Mouse (Mus musculus) MEL (cell line): ENCODE data around the gene Cerk. TPM values are rescaled to one million over a fixed set of nuclear protein-coding genes. Genes with fewer than 3 reads are reported as not detected.

Experiments
- DNase-seq: peaks from one replicate; pipeline ENCODE4 v3.0.0; 2011; ENCODE audit warnings: low read depth, low spot score
- H3K27ac ChIP-seq: 2 replicates; pipeline ENCODE4 v1.5.1; 2012; ENCODE audit warnings: low read depth, mild to moderate bottlenecking, control low read depth, low read length, moderate library complexity; ENCODE audit not compliant: control insufficient read depth
- H3K27me3 ChIP-seq, 2 experiments: fragments of 150-350 bp in 1 of 2; sonication (generic) in 1 of 2; 2 replicates each; pipeline ENCODE4 v1.6.1; 2012; ENCODE audit warnings: low read length in 2 of 2, mild to moderate bottlenecking in 2 of 2, improper control_type of control experiment in 1 of 2, moderate library complexity in 1 of 2; ENCODE audit not compliant: insufficient read depth in 2 of 2, control insufficient read depth in 1 of 2
- H3K36me3 ChIP-seq, 2 experiments: 2 replicates each; pipeline ENCODE4 v1.6.1; 2012 to 2014; ENCODE audit warnings: low read length in 2 of 2, improper control_type of control experiment in 1 of 2, inconsistent platforms in 1 of 2, mild to moderate bottlenecking in 1 of 2; ENCODE audit not compliant: insufficient read depth in 2 of 2, control insufficient read depth in 1 of 2
- H3K4me1 ChIP-seq, 2 experiments: fragments of 150-350 bp in 1 of 2; sonication (generic) in 1 of 2; 2 replicates each; pipeline ENCODE4 v1.6.1; 2012; ENCODE audit warnings: low read length in 2 of 2, improper control_type of control experiment in 1 of 2, mild to moderate bottlenecking in 1 of 2; ENCODE audit not compliant: insufficient read depth in 2 of 2, control insufficient read depth in 1 of 2
- H3K4me3 ChIP-seq, 2 experiments: fragments of 150-350 bp in 1 of 2; sonication (generic) in 1 of 2; 2 replicates each; pipeline ENCODE4 v1.5.1; 2012; ENCODE audit warnings: low read depth in 2 of 2, low read length in 2 of 2, mild to moderate bottlenecking in 2 of 2, moderate library complexity in 2 of 2, control low read depth in 1 of 2, improper control_type of control experiment in 1 of 2; ENCODE audit not compliant: control insufficient read depth in 1 of 2, insufficient read depth in 1 of 2
- H3K79me2 ChIP-seq: 2 replicates; pipeline ENCODE4 v1.6.1; 2012; ENCODE audit warnings: mild to moderate bottlenecking, low read length, moderate library complexity; ENCODE audit not compliant: control insufficient read depth, poor library complexity, insufficient read depth
- H3K9ac ChIP-seq: 2 replicates; pipeline ENCODE4 v1.6.1; 2012; ENCODE audit warnings: low read depth, mild to moderate bottlenecking, control low read depth, low read length, moderate library complexity; ENCODE audit not compliant: control insufficient read depth, poor library complexity, severe bottlenecking
- H3K9me3 ChIP-seq: fragments of 150-350 bp; sonication (generic); replicated peaks from 2 replicates; pipeline ENCODE4 v1.6.1; 2012; ENCODE audit warnings: mild to moderate bottlenecking, low read length, improper control_type of control experiment, moderate library complexity; ENCODE audit not compliant: insufficient read depth
- CHD1 ChIP-seq: IDR thresholded peaks from 2 replicates; pipeline ENCODE4 v1.6.1; 2012; ENCODE audit warnings: low read depth, mild to moderate bottlenecking, inconsistent platforms, low read length, improper control_type of control experiment
- ELF1 ChIP-seq: IDR thresholded peaks from 2 replicates; pipeline ENCODE4 v1.6.1; 2014; ENCODE audit warnings: low read depth, mild to moderate bottlenecking, inconsistent platforms, low read length, improper control_type of control experiment, moderate library complexity
- EP300 ChIP-seq, 2 experiments: IDR thresholded peaks; 2 replicates each; pipeline ENCODE4 v1.6.1; 2011; ENCODE audit warnings: improper control_type of control experiment in 2 of 2, low read length in 2 of 2, low read depth in 1 of 2, mild to moderate bottlenecking in 1 of 2
- ETS1 ChIP-seq: IDR thresholded peaks from 2 replicates; pipeline ENCODE4 v1.6.1; 2012; ENCODE audit warnings: low read depth, mild to moderate bottlenecking, inconsistent platforms, low read length, improper control_type of control experiment, moderate library complexity
- HCFC1 ChIP-seq: IDR thresholded peaks from 2 replicates; pipeline ENCODE4 v1.6.1; 2012; ENCODE audit warnings: low read depth, mild to moderate bottlenecking, inconsistent platforms, low read length, improper control_type of control experiment, moderate library complexity
- MYB ChIP-seq: IDR thresholded peaks from 2 replicates; pipeline ENCODE4 v1.6.1; 2011; ENCODE audit warnings: mild to moderate bottlenecking, low read depth, low read length, improper control_type of control experiment
- MYC ChIP-seq: IDR thresholded peaks from 2 replicates; pipeline ENCODE4 v1.6.1; 2011; ENCODE audit warnings: low read depth, mild to moderate bottlenecking, low read length, improper control_type of control experiment, moderate library complexity
- NELFE ChIP-seq: IDR thresholded peaks from 2 replicates; pipeline ENCODE4 v1.6.1; 2011; ENCODE audit warnings: low read depth, low read length, improper control_type of control experiment
- NRF1 ChIP-seq: IDR thresholded peaks from 2 replicates; pipeline ENCODE4 v1.6.1; 2014; ENCODE audit warnings: low read depth, mild to moderate bottlenecking, inconsistent platforms, low read length, improper control_type of control experiment, moderate library complexity; ENCODE audit not compliant: poor library complexity, insufficient read depth, severe bottlenecking
- POLR2A ChIP-seq, 2 experiments: IDR thresholded peaks; 2 replicates each; pipeline ENCODE4 v1.6.1; 2011 to 2012; ENCODE audit warnings: low read length in 2 of 2, mild to moderate bottlenecking in 2 of 2, control low read depth in 1 of 2, improper control_type of control experiment in 1 of 2, low read depth in 1 of 2, moderate library complexity in 1 of 2; ENCODE audit not compliant: control insufficient read depth in 1 of 2, insufficient read depth in 1 of 2, poor library complexity in 1 of 2
- POLR2AphosphoS5 ChIP-seq: IDR thresholded peaks from 2 replicates; pipeline ENCODE4 v1.6.1; 2012; ENCODE audit warnings: low read depth, borderline replicate concordance, mild to moderate bottlenecking, inconsistent platforms, low read length, moderate library complexity, mixed read lengths
- RAD21 ChIP-seq: IDR thresholded peaks from 2 replicates; pipeline ENCODE4 v1.6.1; 2011; ENCODE audit warnings: mild to moderate bottlenecking, low read depth, low read length, improper control_type of control experiment
- SIN3A ChIP-seq: IDR thresholded peaks from 2 replicates; pipeline ENCODE4 v1.6.1; 2012; ENCODE audit warnings: low read length, improper control_type of control experiment, inconsistent platforms
- TAL1 ChIP-seq: IDR thresholded peaks from 2 replicates; pipeline ENCODE4 v1.6.1; 2012; ENCODE audit warnings: mild to moderate bottlenecking, inconsistent platforms, low read length, moderate library complexity, mixed read lengths
- TCF12 ChIP-seq: IDR thresholded peaks from 2 replicates; pipeline ENCODE4 v1.6.1; 2014; ENCODE audit warnings: low read depth, mild to moderate bottlenecking, inconsistent platforms, low read length, improper control_type of control experiment, moderate library complexity
- USF1 ChIP-seq: IDR thresholded peaks from 2 replicates; pipeline ENCODE4 v1.6.1; 2014; ENCODE audit warnings: low read depth, mild to moderate bottlenecking, inconsistent platforms, low read length, improper control_type of control experiment, moderate library complexity
- USF2 ChIP-seq, 2 experiments: IDR thresholded peaks; 2 replicates each; pipeline ENCODE4 v1.6.1; 2011 to 2012; ENCODE audit warnings: improper control_type of control experiment in 2 of 2, low read length in 2 of 2, borderline replicate concordance in 1 of 2, inconsistent platforms in 1 of 2, low read depth in 1 of 2, mild to moderate bottlenecking in 1 of 2; ENCODE audit not compliant: insufficient read depth in 1 of 2
- ZKSCAN1 ChIP-seq: IDR thresholded peaks from 2 replicates; pipeline ENCODE4 v1.6.1; 2012; ENCODE audit warnings: low read depth, mild to moderate bottlenecking, inconsistent platforms, low read length, improper control_type of control experiment, moderate library complexity
- ZMIZ1 ChIP-seq: IDR thresholded peaks from 2 replicates; pipeline ENCODE4 v1.6.1; 2012; ENCODE audit warnings: low read depth, mild to moderate bottlenecking, inconsistent platforms, low read length, improper control_type of control experiment, moderate library complexity
- polyA plus RNA-seq, 2 experiments: library from polyadenylated mRNA; stranded (reverse) in 1 of 2; unstranded in 1 of 2; fragments of >175 nt in 1 of 2; fragments of >200 nt in 1 of 2; gene quantifications; 2 replicates each; pipeline versions ENCODE4 v1.2.1 to v1.2.4; 2012; ENCODE audit warnings: low replicate concordance in 2 of 2, low read depth in 1 of 2; ENCODE audit not compliant: insufficient read length in 2 of 2, insufficient read depth in 1 of 2, missing spikeins in 1 of 2
- total RNA-seq: library from RNA; depleted of rRNA; stranded (reverse); fragments of 300-350 nt; gene quantifications from 2 replicates; pipeline ENCODE4 v1.2.3, GENCODE M21; 2012

Cerk gene
- total and polyA plus RNA-seq, 3 experiments: 4.1 to 9.5 TPM; not detected in 1

GRCm38 (mm10) chr15:86102308-86102707 lies 83.6 kb downstream of the Cerk start:
- no peak for DNase-seq
- no peak overlapping the region for H3K4me3 ChIP-seq
- peaks cover 0 to 21% of the 10 kb centered on the region in 2 experiments for H3K36me3 ChIP-seq
- no peak overlapping the region for H3K27ac ChIP-seq
- no peaks in the 10 kb centered on the region for H3K27me3 ChIP-seq
- TF ChIP-seq POLR2A (IDR thresholded peaks at IDR 0.05; ENCODE audit: control insufficient read depth in 1 of 2, insufficient read depth in 1 of 2, low read depth in 1 of 2, low read length in 2 of 2, poor library complexity in 1 of 2) (no peak), RAD21 (no peak), NELFE (no peak), TCF12 (no peak), HCFC1 (no peak), CHD1 (no peak), USF1 (no peak)
- H3K4me1 ChIP-seq: peaks cover 16 to 27% of the 10 kb centered on the region in 2 experiments
- no peak overlapping the region for H3K9ac ChIP-seq
- no peaks in the 10 kb centered on the region; the same call in 1 of the 2 replicates for H3K79me2 ChIP-seq
- no peaks in the 10 kb centered on the region for H3K9me3 ChIP-seq

GRCm38 (mm10) chr15:86101585-86101984 lies 84.4 kb downstream of the Cerk start:
- Histone ChIP-seq H3K79me2 (no peaks in the 10 kb centered on the region; the same call in 1 of the 2 replicates), H3K36me3 (peaks cover 0 to 21% of the 10 kb centered on the region in 2 experiments), H3K4me1 (peaks cover 16 to 27% of the 10 kb centered on the region in 2 experiments), H3K27ac (no peak overlapping the region), H3K9me3 (no peaks in the 10 kb centered on the region), H3K27me3 (no peaks in the 10 kb centered on the region), H3K9ac (no peak overlapping the region)
- TF ChIP-seq NRF1 (no peak), POLR2A (IDR thresholded peaks at IDR 0.05; ENCODE audit: control insufficient read depth in 1 of 2, insufficient read depth in 1 of 2, low read depth in 1 of 2, low read length in 2 of 2, poor library complexity in 1 of 2) (no peak), USF2 (IDR thresholded peaks at IDR 0.05; ENCODE audit: borderline replicate concordance in 1 of 2, insufficient read depth in 1 of 2, low read depth in 1 of 2, low read length in 2 of 2) (no peak), ZKSCAN1 (no peak), HCFC1 (no peak), POLR2AphosphoS5 (no peak), MYB (no peak), CHD1 (no peak), ETS1 (no peak), SIN3A (no peak), ELF1 (no peak), TAL1 (no peak), MYC (no peak), EP300 (IDR thresholded peaks at IDR 0.05; ENCODE audit: low read depth in 1 of 2, low read length in 2 of 2) (no peak), ZMIZ1 (no peak)
- TF ChIP-seq, all 39 proteins: peak for 0
- H3K4me3 ChIP-seq: no peak overlapping the region
- no peak for DNase-seq
